Mouse (Mus musculus) thymus, adult 2 months (tissue): ENCODE data around the gene Sesn1.

Source experiments
- CTCF ChIP-seq: fragments of 200-500 bp; IDR thresholded peaks from 2 replicates; pipeline ENCODE4 v1.5.1; 2012; ENCODE audit warnings: mild to moderate bottlenecking, control low read depth, low read length, moderate library complexity, borderline replicate concordance; ENCODE audit not compliant: control insufficient read depth, poor library complexity, insufficient read depth; ENCODE audit errors: extremely low read depth
- POLR2A ChIP-seq: fragments of 200-500 bp; IDR thresholded peaks from 2 replicates; pipeline ENCODE4 v1.6.1; 2012; ENCODE audit warnings: mild to moderate bottlenecking, low read length, control low read depth, moderate library complexity; ENCODE audit not compliant: control insufficient read depth, poor library complexity, insufficient read depth; ENCODE audit errors: extremely low read depth

- TF ChIP-seq POLR2A (no peak), CTCF (no peak)
Observed at GRCm38 (mm10) chr10:41848721-41849120, 39.0 kb downstream of the Sesn1 start.
